Mouse (Mus musculus): Measurements from ENCODE around the gene Pid1. TPM values are rescaled to one million over a fixed set of nuclear protein-coding genes. Genes with fewer than 3 reads are reported as not detected.

Gene Pid1
- polyA plus RNA-seq, 1 experiment: 3.4 TPM

GRCm38 (mm10) chr1:84025746-84026145 is 338.2 kb downstream of the Pid1 start:
- H3K9me3 ChIP-seq: 0 out of 2 replicates have a peak, but pooled peaks cover 10% of the 10 kb centered on the region
- no peak for TF ChIP-seq FLI1 (IDR thresholded peaks at IDR 0.05; ENCODE audit: low read length)
- no peak for TF ChIP-seq GATA1 (IDR thresholded peaks at IDR 0.05; ENCODE audit: borderline replicate concordance, low read length)
- H3K4me1 ChIP-seq: no peaks in the 10 kb centered on the region
- no peaks in the 10 kb centered on the region for H3K36me3 ChIP-seq (replicated peaks; ENCODE audit: low read length)
- H3K4me3 ChIP-seq (replicated peaks): no peak overlapping the region
- no peaks in the 10 kb centered on the region for H3K27me3 ChIP-seq (replicated peaks)

GRCm38 (mm10) chr1:84012871-84013375 is 351.1 kb downstream of the Pid1 start:
- H3K36me3 ChIP-seq (replicated peaks; ENCODE audit: low read length): no peaks in the 10 kb centered on the region

GRCm38 (mm10) chr1:84002630-84003029 is 361.4 kb downstream of the Pid1 start:
- no peaks in the 10 kb centered on the region for H3K4me1 ChIP-seq
- H3K36me3 ChIP-seq (replicated peaks; ENCODE audit: low read length): no peaks in the 10 kb centered on the region
- H3K9me3 ChIP-seq: peaks cover 8% of the 10 kb centered on the region
- TF ChIP-seq FLI1 (IDR thresholded peaks at IDR 0.05; ENCODE audit: low read length) (no peak), GATA1 (IDR thresholded peaks at IDR 0.05; ENCODE audit: borderline replicate concordance, low read length) (no peak)
- no peaks in the 10 kb centered on the region for H3K27me3 ChIP-seq (replicated peaks)
- H3K4me3 ChIP-seq (replicated peaks): no peak overlapping the region

More at GRCm38 (mm10) chr1:84012871-84013375, 351.1 kb downstream of the Pid1 start:
- Histone ChIP-seq H3K9me3 (no peaks in the 10 kb centered on the region), H3K4me3 (replicated peaks) (no peak overlapping the region), H3K4me1 (no peaks in the 10 kb centered on the region), H3K27me3 (replicated peaks) (no peaks in the 10 kb centered on the region)
- TF ChIP-seq GATA1 (IDR thresholded peaks at IDR 0.05; ENCODE audit: borderline replicate concordance, low read length): no peak
- TF ChIP-seq FLI1 (IDR thresholded peaks at IDR 0.05; ENCODE audit: low read length): no peak
